Mouse (Mus musculus): ENCODE results near the gene Ifnk. TPM values are rescaled to one million over a fixed set of nuclear protein-coding genes. Genes with fewer than 3 reads are reported as not detected.

The Ifnk gene
- total and polyA plus RNA-seq, 3 experiments, result not detected

DNA sequence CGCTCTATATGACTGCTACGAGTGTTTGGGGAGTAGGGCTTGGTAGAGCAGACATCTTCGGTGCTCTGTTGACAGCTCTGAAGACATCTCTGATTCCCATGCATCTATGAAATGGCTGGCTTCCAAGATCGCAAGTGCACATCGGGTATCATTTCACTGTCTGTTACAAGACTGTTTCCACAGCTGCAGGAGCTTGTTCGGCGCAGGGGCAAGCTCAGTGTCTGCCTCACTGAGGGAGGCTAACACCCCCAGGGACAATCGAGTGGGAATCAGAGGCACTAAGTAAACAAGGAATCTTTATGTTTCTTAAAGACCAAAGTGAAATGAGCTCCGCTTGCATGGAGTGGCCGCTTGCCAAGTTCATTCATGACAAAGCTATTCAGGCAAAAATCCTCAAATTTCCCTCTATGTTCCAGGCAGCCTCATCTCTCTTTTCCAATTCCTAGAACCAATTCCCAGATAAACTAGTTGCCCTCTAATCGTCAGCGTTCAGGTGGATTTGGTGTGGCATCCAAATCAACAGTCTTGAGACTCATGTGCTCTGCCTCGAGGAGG lies 17.8 kb downstream of the Ifnk start:
- Histone ChIP-seq H3K36me3 (ENCODE audit: control insufficient read depth in 1 of 2, insufficient read depth in 2 of 2, low read length in 2 of 2) (no peaks in the 10 kb centered on the region; a peak in 1 of 4 replicates), H3K9me3 (replicated peaks; ENCODE audit: insufficient read depth, low read length) (no peaks in the 10 kb centered on the region), H3K27me3 (ENCODE audit: control insufficient read depth in 1 of 2, insufficient read depth in 2 of 2, low read length in 2 of 2) (no peaks in the 10 kb centered on the region; a peak in 1 of 4 replicates), H3K9ac (ENCODE audit: control insufficient read depth, low read depth, low read length, poor library complexity, severe bottlenecking) (no peak overlapping the region), H3K4me1 (ENCODE audit: control insufficient read depth in 1 of 2, insufficient read depth in 2 of 2, low read length in 2 of 2) (peaks cover 0 to 2% of the 10 kb centered on the region in 2 experiments; a peak in 2 of 4 replicates), H3K27ac (ENCODE audit: control insufficient read depth, low read depth, low read length) (no peak overlapping the region), H3K79me2 (ENCODE audit: control insufficient read depth, insufficient read depth, low read length, poor library complexity) (no peaks in the 10 kb centered on the region), H3K4me3 (ENCODE audit: control insufficient read depth in 1 of 2, insufficient read depth in 1 of 2, low read depth in 2 of 2, low read length in 2 of 2) (no peak overlapping the region)
- DNase-seq (ENCODE audit: low read depth, low spot score), result no peak
- no peak for TF ChIP-seq BHLHE40 (IDR thresholded peaks at IDR 0.05; ENCODE audit: borderline replicate concordance, low read depth, low read length)
- TF ChIP-seq ZKSCAN1 (IDR thresholded peaks at IDR 0.05; ENCODE audit: low read depth, low read length), result no peak
- TF ChIP-seq ZNF384 (IDR thresholded peaks at IDR 0.05; ENCODE audit: low read depth, low read length), result no peak
- TF ChIP-seq ZC3H11A (IDR thresholded peaks at IDR 0.05; ENCODE audit: low read depth, low read length), result no peak
- TF ChIP-seq KAT2A (conservative IDR thresholded peaks at IDR 0.05; ENCODE audit: low read depth, low read length), result no peak
- no peak for TF ChIP-seq RCOR1 (IDR thresholded peaks at IDR 0.05; ENCODE audit: low read depth, low read length)
- TF ChIP-seq MEF2A (IDR thresholded peaks at IDR 0.05; ENCODE audit: extremely low read depth, insufficient replicate concordance, low read depth, low read length, poor library complexity, severe bottlenecking), result no peak
- TF ChIP-seq TAL1 (IDR thresholded peaks at IDR 0.05; ENCODE audit: low read length), result no peak
- TF ChIP-seq RAD21 (IDR thresholded peaks at IDR 0.05; ENCODE audit: low read depth, low read length), result no peak
- TF ChIP-seq MAX (IDR thresholded peaks at IDR 0.05; ENCODE audit: low read length), result no peak
- TF ChIP-seq E2F4 (IDR thresholded peaks at IDR 0.05; ENCODE audit: borderline replicate concordance, low read depth, low read length), result no peak
- no peak for TF ChIP-seq NELFE (IDR thresholded peaks at IDR 0.05; ENCODE audit: low read depth, low read length)
- no peak for TF ChIP-seq POLR2AphosphoS2 (IDR thresholded peaks at IDR 0.05; ENCODE audit: low read length)
- TF ChIP-seq SIN3A (IDR thresholded peaks at IDR 0.05; ENCODE audit: low read length), result no peak
- TF ChIP-seq MAFK (IDR thresholded peaks at IDR 0.05; ENCODE audit: borderline replicate concordance, low read depth, low read length), result no peak
- no peak for TF ChIP-seq JUND (IDR thresholded peaks at IDR 0.05; ENCODE audit: low read depth, low read length)
- TF ChIP-seq MAZ (IDR thresholded peaks at IDR 0.05; ENCODE audit: low read depth, low read length), result no peak
- TF ChIP-seq CHD2 (IDR thresholded peaks at IDR 0.05; ENCODE audit: low read length), result no peak
- no peak for TF ChIP-seq MYB (IDR thresholded peaks at IDR 0.05; ENCODE audit: low read depth, low read length)

DNA sequence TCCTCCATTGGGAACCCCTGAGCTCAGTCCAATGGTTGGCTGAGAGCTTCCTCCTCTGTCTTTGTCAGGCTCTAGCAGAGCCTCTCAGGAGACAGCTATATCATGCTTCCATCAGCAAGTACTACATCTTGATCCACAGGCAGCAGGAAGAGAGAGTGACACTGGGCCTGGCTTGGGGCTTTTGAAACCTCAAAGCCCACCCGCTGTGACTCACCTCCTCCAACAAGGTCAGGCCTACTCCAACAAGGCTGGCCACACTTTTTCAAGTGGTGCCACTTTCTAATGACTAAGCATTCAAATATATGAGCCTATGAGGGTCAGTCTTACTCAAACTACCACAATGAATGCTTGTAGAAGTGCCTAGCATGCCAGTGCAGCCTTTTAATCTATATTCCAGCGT lies 20.6 kb downstream of the Ifnk start:
- no peak overlapping the region for H3K4me3 ChIP-seq (ENCODE audit: control insufficient read depth in 1 of 2, insufficient read depth in 1 of 2, low read depth in 2 of 2, low read length in 2 of 2)
- H3K79me2 ChIP-seq (ENCODE audit: control insufficient read depth, insufficient read depth, low read length, poor library complexity), result no peaks in the 10 kb centered on the region
- no peak overlapping the region for H3K27ac ChIP-seq (ENCODE audit: control insufficient read depth, low read depth, low read length)
- H3K9ac ChIP-seq (ENCODE audit: control insufficient read depth, low read depth, low read length, poor library complexity, severe bottlenecking), result no peak overlapping the region
- H3K4me1 ChIP-seq (ENCODE audit: control insufficient read depth in 1 of 2, insufficient read depth in 2 of 2, low read length in 2 of 2), result peaks cover 2 to 3% of the 10 kb centered on the region in 2 experiments
- DNase-seq (ENCODE audit: low read depth, low spot score), result no peak
- TF ChIP-seq MAX (IDR thresholded peaks at IDR 0.05; ENCODE audit: low read length) (no peak), USF1 (IDR thresholded peaks at IDR 0.05; ENCODE audit: low read depth, low read length) (no peak), POLR2A (IDR thresholded peaks at IDR 0.05; ENCODE audit: control insufficient read depth in 1 of 2, insufficient read depth in 1 of 2, low read depth in 1 of 2, low read length in 2 of 2, poor library complexity in 1 of 2) (no peak), JUND (IDR thresholded peaks at IDR 0.05; ENCODE audit: low read depth, low read length) (no peak), ZMIZ1 (IDR thresholded peaks at IDR 0.05; ENCODE audit: low read depth, low read length) (no peak), GABPA (IDR thresholded peaks at IDR 0.05; ENCODE audit: low read depth, low read length) (no peak), HCFC1 (IDR thresholded peaks at IDR 0.05; ENCODE audit: low read depth, low read length) (no peak), MXI1 (IDR thresholded peaks at IDR 0.05; ENCODE audit: low read depth, low read length) (no peak), POLR2AphosphoS2 (IDR thresholded peaks at IDR 0.05; ENCODE audit: low read length) (no peak), MEF2A (IDR thresholded peaks at IDR 0.05; ENCODE audit: extremely low read depth, insufficient replicate concordance, low read depth, low read length, poor library complexity, severe bottlenecking) (no peak), CTCF (IDR thresholded peaks at IDR 0.05 in 2 of 3, conservative IDR thresholded peaks at IDR 0.05 in 1 of 3; ENCODE audit: control insufficient read depth in 1 of 3, insufficient read depth in 1 of 3, low read depth in 2 of 3, low read length in 3 of 3, poor library complexity in 1 of 3, severe bottlenecking in 1 of 3) (no peak), MAFK (IDR thresholded peaks at IDR 0.05; ENCODE audit: borderline replicate concordance, low read depth, low read length) (no peak), ZNF384 (IDR thresholded peaks at IDR 0.05; ENCODE audit: low read depth, low read length) (no peak)
- H3K36me3 ChIP-seq (ENCODE audit: control insufficient read depth in 1 of 2, insufficient read depth in 2 of 2, low read length in 2 of 2), result peaks cover 0 to 2% of the 10 kb centered on the region in 2 experiments; a peak in 2 of 4 replicates
- H3K27me3 ChIP-seq (ENCODE audit: control insufficient read depth in 1 of 2, insufficient read depth in 2 of 2, low read length in 2 of 2), result no peaks in the 10 kb centered on the region; a peak in 1 of 4 replicates
- H3K9me3 ChIP-seq (replicated peaks; ENCODE audit: insufficient read depth, low read length), result no peaks in the 10 kb centered on the region
